Mouse (Mus musculus) neural tube, embryonic 13.5 days (tissue): ENCODE measurements around the gene Dusp22. TPM values are rescaled to one million over a fixed set of nuclear protein-coding genes. Genes with fewer than 3 reads are reported as not detected.

Experiments used
- ATAC-seq: fragments of 200-750 bp; cut with Nextera tagmentation; 2 replicates; pipeline ENCODE4 v1.8.0; 2017; ENCODE audit warnings: low read depth, mild to moderate bottlenecking, moderate TSS enrichment, moderate library complexity
- H3K27ac ChIP-seq: fragments of 300-500 bp; sonication (generic); replicated peaks from 2 replicates; pipeline ENCODE4 v1.5.1; 2015; ENCODE audit warnings: moderate library complexity, mild to moderate bottlenecking, inconsistent platforms
- H3K27me3 ChIP-seq: fragments of 300-500 bp; sonication (generic); 2 replicates; pipeline ENCODE4 v1.6.1; 2015; ENCODE audit warnings: mild to moderate bottlenecking, inconsistent platforms
- H3K36me3 ChIP-seq: fragments of 300-500 bp; sonication (generic); 2 replicates; pipeline ENCODE4 v1.6.1; 2015; ENCODE audit warnings: mild to moderate bottlenecking, inconsistent platforms
- H3K4me1 ChIP-seq: fragments of 300-500 bp; sonication (generic); replicated peaks from 2 replicates; pipeline ENCODE4 v1.6.1; 2015; ENCODE audit warnings: inconsistent platforms
- H3K4me2 ChIP-seq: fragments of 300-500 bp; sonication (generic); 2 replicates; pipeline ENCODE4 v1.6.1; 2015; ENCODE audit warnings: inconsistent platforms, mild to moderate bottlenecking, moderate library complexity
- H3K4me3 ChIP-seq: fragments of 300-500 bp; sonication (generic); 2 replicates; pipeline ENCODE4 v1.5.1; 2015; ENCODE audit warnings: mild to moderate bottlenecking, inconsistent platforms
- H3K9ac ChIP-seq: fragments of 300-500 bp; sonication (generic); 2 replicates; pipeline ENCODE4 v1.6.1; 2015; ENCODE audit warnings: moderate library complexity, mild to moderate bottlenecking, inconsistent platforms
- H3K9me3 ChIP-seq: fragments of 300-500 bp; sonication (generic); 2 replicates; pipeline ENCODE4 v1.6.1; 2016; ENCODE audit warnings: inconsistent platforms
- WGBS: fragments of 180-500 bp; shearing (Covaris S2); methylation state at CpG from one replicate; pipeline ENCODE4 v1.1.7; 2015; 5-methylcytosine and 5-hydroxymethylcytosine counted together
- polyA plus RNA-seq: library from polyadenylated mRNA; unstranded; fragments of >200 nt; fragmentation: Nextera tagmentation; extraction: Ambion mirVana; gene quantifications from 2 replicates; pipeline ENCODE4 v1.2.1, GENCODE M21; 2015

Gene Dusp22
- polyA plus RNA-seq, 1 experiment from 2014 or later: 28.2 TPM

- WGBS: 73% methylated on average over 5 of the region's 5 CpGs
- no peak overlapping the region for H3K9ac ChIP-seq
- no peaks in the 10 kb centered on the region for H3K9me3 ChIP-seq
- no peak overlapping the region for H3K4me3 ChIP-seq
- no peak overlapping the region for H3K27ac ChIP-seq
- peaks cover 61% of the 10 kb centered on the region for H3K27me3 ChIP-seq
- H3K4me1 ChIP-seq: peaks cover 28% of the 10 kb centered on the region
- no peak overlapping the region for H3K4me2 ChIP-seq
- ATAC-seq: no peak
- no peaks in the 10 kb centered on the region for H3K36me3 ChIP-seq
These were observed 87.3 kb downstream of the Dusp22 start for GRCm38 (mm10) chr13:30747068-30747467.

GRCm38 (mm10) chr13:30747504-30747903 lies 87.7 kb downstream of the Dusp22 start:
- WGBS: 74% methylated on average over 11 of the region's 11 CpGs
- Histone ChIP-seq H3K9me3 (no peaks in the 10 kb centered on the region), H3K9ac (no peak overlapping the region), H3K36me3 (no peaks in the 10 kb centered on the region), H3K4me3 (no peak overlapping the region), H3K4me2 (no peak overlapping the region), H3K27me3 (peaks cover 65% of the 10 kb centered on the region), H3K27ac (no peak overlapping the region), H3K4me1 (peaks cover 28% of the 10 kb centered on the region)
- no peak for ATAC-seq

GRCm38 (mm10) chr13:30748321-30748720 lies 88.5 kb downstream of the Dusp22 start:
- Histone ChIP-seq H3K9ac (no peak overlapping the region), H3K36me3 (no peaks in the 10 kb centered on the region), H3K4me1 (peaks cover 28% of the 10 kb centered on the region), H3K27me3 (peaks cover 72% of the 10 kb centered on the region), H3K4me2 (peak overlapping the region; percentile 62; the same call in 1 of the 2 replicates), H3K9me3 (no peaks in the 10 kb centered on the region), H3K27ac (no peak overlapping the region), H3K4me3 (no peak overlapping the region)
- WGBS: 58% methylated on average over 11 of the region's 11 CpGs
- ATAC-seq: no peak

- peak; percentile 76; the same call in 1 of the 2 replicates for ATAC-seq
- Histone ChIP-seq H3K36me3 (no peaks in the 10 kb centered on the region), H3K27me3 (peaks cover 72% of the 10 kb centered on the region), H3K9me3 (no peaks in the 10 kb centered on the region), H3K4me2 (peak within 1 kb of the TSS; percentile 62), H3K27ac (no peak within 1 kb of the TSS), H3K4me3 (peak within 1 kb of the TSS; percentile 36), H3K4me1 (peaks cover 28% of the 10 kb centered on the region), H3K9ac (peak within 1 kb of the TSS; percentile 23; the same call in 1 of the 2 replicates)
- under 1% methylated on average over 21 of the region's 21 CpGs for WGBS
These were observed 89.3 kb downstream of the Dusp22 start, which contains the start of gene Irf4 for GRCm38 (mm10) chr13:30749021-30749556. TSS of gene Irf4 (plus strand) at chr13:30749226.

GRCm38 (mm10) chr13:30749557-30750141 lies 89.8 kb downstream of the Dusp22 start:
- Histone ChIP-seq H3K4me2 (peak overlapping the region; percentile 62), H3K9ac (0 out of 2 replicates have a peak overlapping the region, but pooled peaks have one; percentile 23), H3K9me3 (no peaks in the 10 kb centered on the region), H3K4me1 (peaks cover 28% of the 10 kb centered on the region), H3K4me3 (peak overlapping the region; percentile 36), H3K27ac (no peak overlapping the region), H3K27me3 (peaks cover 72% of the 10 kb centered on the region), H3K36me3 (no peaks in the 10 kb centered on the region)
- 2% methylated on average over 11 of the region's 11 CpGs for WGBS
- 0 out of 2 replicates have a peak, but pooled peaks have one; percentile 13 for ATAC-seq

- H3K4me3 ChIP-seq: peak overlapping the region; percentile 36
- 3% methylated on average over 33 of the region's 33 CpGs for WGBS
- no peaks in the 10 kb centered on the region for H3K36me3 ChIP-seq
- no peak overlapping the region for H3K27ac ChIP-seq
- no peaks in the 10 kb centered on the region for H3K9me3 ChIP-seq
- peak overlapping the region; percentile 38; the same call in 1 of the 2 replicates for H3K9ac ChIP-seq
- H3K27me3 ChIP-seq: peaks cover 72% of the 10 kb centered on the region
- H3K4me1 ChIP-seq: peaks cover 28% of the 10 kb centered on the region
- ATAC-seq: peak; percentile 60
- peak overlapping the region; percentile 62 for H3K4me2 ChIP-seq
These were observed 90.9 kb downstream of the Dusp22 start for GRCm38 (mm10) chr13:30750461-30751303.

- peaks cover 67% of the 10 kb centered on the region for H3K27me3 ChIP-seq
- no peak for ATAC-seq
These were observed 91.4 kb downstream of the Dusp22 start for GRCm38 (mm10) chr13:30751304-30751580.

GRCm38 (mm10) chr13:30752581-30753187 lies 92.9 kb downstream of the Dusp22 start:
- Histone ChIP-seq H3K4me3 (no peak overlapping the region), H3K9me3 (no peaks in the 10 kb centered on the region), H3K27me3 (peaks cover 54% of the 10 kb centered on the region), H3K27ac (no peak overlapping the region), H3K4me1 (peaks cover 28% of the 10 kb centered on the region), H3K36me3 (no peaks in the 10 kb centered on the region), H3K9ac (no peak overlapping the region), H3K4me2 (no peak overlapping the region)
- no peak for ATAC-seq
- WGBS: 84% methylated on average over 4 of the region's 4 CpGs

More at GRCm38 (mm10) chr13:30751304-30751580, 91.4 kb downstream of the Dusp22 start:
- H3K9ac ChIP-seq: no peak overlapping the region
- H3K27ac ChIP-seq: no peak overlapping the region
- WGBS: 33% methylated on average over 6 of the region's 6 CpGs
- H3K4me2 ChIP-seq: no peak overlapping the region
- no peak overlapping the region for H3K4me3 ChIP-seq
- peaks cover 28% of the 10 kb centered on the region for H3K4me1 ChIP-seq
- no peaks in the 10 kb centered on the region for H3K9me3 ChIP-seq
- H3K36me3 ChIP-seq: no peaks in the 10 kb centered on the region

- 87% methylated on average over 3 of the region's 3 CpGs for WGBS
- Histone ChIP-seq H3K4me1 (peaks cover 28% of the 10 kb centered on the region), H3K36me3 (no peaks in the 10 kb centered on the region), H3K27me3 (peaks cover 47% of the 10 kb centered on the region), H3K4me3 (no peak overlapping the region), H3K9ac (no peak overlapping the region), H3K27ac (no peak overlapping the region), H3K4me2 (no peak overlapping the region), H3K9me3 (no peaks in the 10 kb centered on the region)
- ATAC-seq: no peak
These were observed 93.6 kb downstream of the Dusp22 start for GRCm38 (mm10) chr13:30753441-30753840.

- Histone ChIP-seq H3K27me3 (peaks cover 41% of the 10 kb centered on the region), H3K9me3 (no peaks in the 10 kb centered on the region), H3K9ac (no peak overlapping the region), H3K4me3 (no peak overlapping the region), H3K27ac (no peak overlapping the region), H3K36me3 (no peaks in the 10 kb centered on the region), H3K4me1 (peaks cover 23% of the 10 kb centered on the region), H3K4me2 (no peak overlapping the region)
- WGBS: 84% methylated on average over 4 of the region's 4 CpGs
- ATAC-seq: no peak
These were observed 94.3 kb downstream of the Dusp22 start for GRCm38 (mm10) chr13:30754066-30754465.

GRCm38 (mm10) chr13:30754825-30755476 lies 95.2 kb downstream of the Dusp22 start:
- Histone ChIP-seq H3K36me3 (no peaks in the 10 kb centered on the region), H3K27ac (no peak overlapping the region), H3K9ac (no peak overlapping the region), H3K27me3 (peaks cover 32% of the 10 kb centered on the region), H3K4me3 (no peak overlapping the region), H3K9me3 (no peaks in the 10 kb centered on the region), H3K4me1 (peaks cover 14% of the 10 kb centered on the region), H3K4me2 (no peak overlapping the region)
- ATAC-seq: no peak
- 90% methylated on average over 10 of the region's 10 CpGs for WGBS
